Mouse (Mus musculus): ENCODE results near the gene Trp63. TPM values are rescaled to one million over a fixed set of nuclear protein-coding genes. Genes with fewer than 3 reads are reported as not detected.

Trp63 gene
- polyA plus RNA-seq, 1 experiment = not detected

GRCm38 (mm10) chr16:25758108-25758507 lies 74.5 kb downstream of the Trp63 start:
- H3K4me1 ChIP-seq (ENCODE audit: control insufficient read depth, insufficient read depth, low read length) = no peaks in the 10 kb centered on the region
- TF ChIP-seq POLR2A (IDR thresholded peaks at IDR 0.05; ENCODE audit: insufficient read depth, low read depth, low read length) (no peak), CTCF (IDR thresholded peaks at IDR 0.05; ENCODE audit: insufficient read depth, low read depth, low read length) (no peak)

GRCm38 (mm10) chr16:25765549-25765948 lies 82.0 kb downstream of the Trp63 start:
- Histone ChIP-seq H3K4me3 (ENCODE audit: insufficient read depth, low read depth, low read length) (no peak overlapping the region), H3K27ac (ENCODE audit: insufficient read depth, low read depth, low read length) (no peak overlapping the region), H3K4me1 (ENCODE audit: control insufficient read depth, insufficient read depth, low read length) (no peaks in the 10 kb centered on the region)
- TF ChIP-seq CTCF (IDR thresholded peaks at IDR 0.05; ENCODE audit: insufficient read depth, low read depth, low read length) (no peak), POLR2A (IDR thresholded peaks at IDR 0.05; ENCODE audit: insufficient read depth, low read depth, low read length) (no peak)
- WGBS = 49% methylated on average over 5 of the region's 5 CpGs

More at GRCm38 (mm10) chr16:25758108-25758507, 74.5 kb downstream of the Trp63 start:
- Histone ChIP-seq H3K27ac (ENCODE audit: insufficient read depth, low read depth, low read length) (no peak overlapping the region), H3K4me3 (ENCODE audit: insufficient read depth, low read depth, low read length) (no peak overlapping the region)
- 85% methylated on average over 2 of the region's 2 CpGs for WGBS

- WGBS = 57% methylated on average over 7 of the region's 7 CpGs
- H3K4me1 ChIP-seq (ENCODE audit: control insufficient read depth, insufficient read depth, low read length) = no peaks in the 10 kb centered on the region
- no peak overlapping the region for H3K4me3 ChIP-seq (ENCODE audit: insufficient read depth, low read depth, low read length)
- no peak overlapping the region for H3K27ac ChIP-seq (ENCODE audit: insufficient read depth, low read depth, low read length)
- TF ChIP-seq CTCF (IDR thresholded peaks at IDR 0.05; ENCODE audit: insufficient read depth, low read depth, low read length) (no peak), POLR2A (IDR thresholded peaks at IDR 0.05; ENCODE audit: insufficient read depth, low read depth, low read length) (no peak)
These were observed 91.0 kb downstream of the Trp63 start for GRCm38 (mm10) chr16:25774611-25775010.

GRCm38 (mm10) chr16:25777501-25777900 lies 93.9 kb downstream of the Trp63 start:
- Histone ChIP-seq H3K4me3 (ENCODE audit: insufficient read depth, low read depth, low read length) (no peak overlapping the region), H3K27ac (ENCODE audit: insufficient read depth, low read depth, low read length) (no peak overlapping the region), H3K4me1 (ENCODE audit: control insufficient read depth, insufficient read depth, low read length) (no peaks in the 10 kb centered on the region)
- TF ChIP-seq CTCF (IDR thresholded peaks at IDR 0.05; ENCODE audit: insufficient read depth, low read depth, low read length) = no peak
- TF ChIP-seq POLR2A (IDR thresholded peaks at IDR 0.05; ENCODE audit: insufficient read depth, low read depth, low read length) = no peak
- WGBS = 71% methylated on average over 1 of the region's 1 CpGs

- Histone ChIP-seq H3K4me1 (ENCODE audit: control insufficient read depth, insufficient read depth, low read length) (no peaks in the 10 kb centered on the region), H3K27ac (ENCODE audit: insufficient read depth, low read depth, low read length) (no peak overlapping the region), H3K4me3 (ENCODE audit: insufficient read depth, low read depth, low read length) (no peak overlapping the region)
- WGBS = 70% methylated on average over 4 of the region's 4 CpGs
- TF ChIP-seq POLR2A (IDR thresholded peaks at IDR 0.05; ENCODE audit: insufficient read depth, low read depth, low read length) (no peak), CTCF (IDR thresholded peaks at IDR 0.05; ENCODE audit: insufficient read depth, low read depth, low read length) (no peak)
These were observed 96.4 kb downstream of the Trp63 start for GRCm38 (mm10) chr16:25779964-25780363.

- TF ChIP-seq POLR2A (IDR thresholded peaks at IDR 0.05; ENCODE audit: insufficient read depth, low read depth, low read length) = no peak
- no peak for TF ChIP-seq CTCF (IDR thresholded peaks at IDR 0.05; ENCODE audit: insufficient read depth, low read depth, low read length)
- H3K4me1 ChIP-seq (ENCODE audit: control insufficient read depth, insufficient read depth, low read length) = no peaks in the 10 kb centered on the region
- H3K4me3 ChIP-seq (ENCODE audit: insufficient read depth, low read depth, low read length) = no peak overlapping the region
- WGBS = 87% methylated on average over 2 of the region's 2 CpGs
- H3K27ac ChIP-seq (ENCODE audit: insufficient read depth, low read depth, low read length) = no peak overlapping the region
These were observed 100.7 kb downstream of the Trp63 start for GRCm38 (mm10) chr16:25784246-25784645.

- 88% methylated on average over 5 of the region's 5 CpGs for WGBS
- Histone ChIP-seq H3K27ac (ENCODE audit: insufficient read depth, low read depth, low read length) (no peak overlapping the region), H3K4me3 (ENCODE audit: insufficient read depth, low read depth, low read length) (no peak overlapping the region), H3K4me1 (ENCODE audit: control insufficient read depth, insufficient read depth, low read length) (no peaks in the 10 kb centered on the region)
- TF ChIP-seq POLR2A (IDR thresholded peaks at IDR 0.05; ENCODE audit: insufficient read depth, low read depth, low read length) = no peak
- no peak for TF ChIP-seq CTCF (IDR thresholded peaks at IDR 0.05; ENCODE audit: insufficient read depth, low read depth, low read length)
These were observed 102.9 kb downstream of the Trp63 start for GRCm38 (mm10) chr16:25786457-25786856.

GRCm38 (mm10) chr16:25792640-25793266 lies 109.2 kb downstream of the Trp63 start:
- 51% methylated on average over 5 of the region's 5 CpGs for WGBS
- Histone ChIP-seq H3K27ac (ENCODE audit: insufficient read depth, low read depth, low read length) (no peak overlapping the region), H3K4me1 (ENCODE audit: control insufficient read depth, insufficient read depth, low read length) (no peaks in the 10 kb centered on the region), H3K4me3 (ENCODE audit: insufficient read depth, low read depth, low read length) (no peak overlapping the region)
- TF ChIP-seq CTCF (IDR thresholded peaks at IDR 0.05; ENCODE audit: insufficient read depth, low read depth, low read length) = no peak
- no peak for TF ChIP-seq POLR2A (IDR thresholded peaks at IDR 0.05; ENCODE audit: insufficient read depth, low read depth, low read length)

- TF ChIP-seq POLR2A (IDR thresholded peaks at IDR 0.05; ENCODE audit: insufficient read depth, low read depth, low read length) (no peak), CTCF (IDR thresholded peaks at IDR 0.05; ENCODE audit: insufficient read depth, low read depth, low read length) (no peak)
- Histone ChIP-seq H3K4me3 (ENCODE audit: insufficient read depth, low read depth, low read length) (no peak overlapping the region), H3K27ac (ENCODE audit: insufficient read depth, low read depth, low read length) (no peak overlapping the region), H3K4me1 (ENCODE audit: control insufficient read depth, insufficient read depth, low read length) (no peaks in the 10 kb centered on the region)
- 87% methylated on average over 4 of the region's 4 CpGs for WGBS
These were observed 114.2 kb downstream of the Trp63 start for GRCm38 (mm10) chr16:25797732-25798294.

Measured in olfactory bulb, adult 2 months (tissue).